Mouse (Mus musculus): ENCODE results near the gene Mtmr10. TPM values are rescaled to one million over a fixed set of nuclear protein-coding genes. Genes with fewer than 3 reads are reported as not detected.

The Mtmr10 gene
- total RNA-seq (2021), result 10 to 100 TPM; 13.1 to 15.0 TPM
- long read RNA-seq, experiment 1, full-length matches to known transcripts, result 7 of 8 reads
- long read RNA-seq, experiment 1, partial matches to known transcripts, result 1 of 8 reads
- long read RNA-seq, experiment 1, other reads (novel, unspliced or antisense), result 0 of 8 reads
- long read RNA-seq, experiment 2, full-length matches to known transcripts, result 10 of 13 reads
- long read RNA-seq, experiment 2, partial matches to known transcripts, result 2 of 13 reads
- long read RNA-seq, experiment 2, other reads (novel, unspliced or antisense), result 1 of 13 reads

DNA sequence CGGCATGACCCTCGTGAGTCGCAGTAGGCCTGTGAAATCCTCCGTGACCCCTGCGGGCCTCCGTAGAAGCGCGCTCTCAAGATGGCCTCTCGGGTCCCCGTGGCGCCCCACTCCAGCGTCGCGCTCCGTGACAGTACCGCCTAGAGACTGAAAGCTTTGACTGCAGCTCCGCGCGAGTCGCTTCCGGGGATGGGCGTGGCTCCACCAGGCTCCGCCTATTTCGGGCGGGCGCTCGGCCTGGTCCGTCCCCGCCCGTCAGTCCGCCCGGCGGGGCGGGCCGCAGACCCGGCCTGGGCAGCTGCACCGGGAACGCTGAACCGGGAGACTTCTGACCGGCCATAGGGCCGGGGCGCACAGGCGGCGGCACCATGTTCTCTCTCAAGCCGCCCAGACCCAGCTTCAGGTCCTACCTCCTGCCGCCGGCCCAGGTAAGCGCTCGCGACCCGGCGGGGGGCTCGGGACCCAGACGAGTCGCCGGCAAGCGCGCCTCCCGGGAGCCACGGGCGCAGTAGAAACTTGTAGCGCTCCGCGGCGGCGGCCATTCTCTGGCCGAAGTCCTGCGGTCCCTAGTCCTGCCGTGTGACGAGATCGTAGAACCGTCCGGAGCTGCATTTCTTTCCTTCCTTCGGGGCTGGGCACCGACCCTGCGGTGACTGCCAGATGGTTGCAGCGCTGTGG lies at the start of gene Mtmr10:
Mtmr10 (plus strand) TSS at position 240 of the 678 bp plus-strand sequence.
- intact Hi-C loops (cut with DNase I), result loop anchor here (5.0 to 10.0 kb wide), 3 partner anchors 105 to 433 kb away; partner anchors contain the start of genes Mcee and Mphosph10

GRCm38 (mm10) chr7:64237747-64238146 lies 49.7 kb upstream of the Mtmr10 start:
- no peak for DNase-seq
- intact Hi-C loops (cut with DNase I), result no loop called here

More for the DNA sequence above, at the start of gene Mtmr10:
- peak; percentile 99 to 100 for DNase-seq

DNA sequence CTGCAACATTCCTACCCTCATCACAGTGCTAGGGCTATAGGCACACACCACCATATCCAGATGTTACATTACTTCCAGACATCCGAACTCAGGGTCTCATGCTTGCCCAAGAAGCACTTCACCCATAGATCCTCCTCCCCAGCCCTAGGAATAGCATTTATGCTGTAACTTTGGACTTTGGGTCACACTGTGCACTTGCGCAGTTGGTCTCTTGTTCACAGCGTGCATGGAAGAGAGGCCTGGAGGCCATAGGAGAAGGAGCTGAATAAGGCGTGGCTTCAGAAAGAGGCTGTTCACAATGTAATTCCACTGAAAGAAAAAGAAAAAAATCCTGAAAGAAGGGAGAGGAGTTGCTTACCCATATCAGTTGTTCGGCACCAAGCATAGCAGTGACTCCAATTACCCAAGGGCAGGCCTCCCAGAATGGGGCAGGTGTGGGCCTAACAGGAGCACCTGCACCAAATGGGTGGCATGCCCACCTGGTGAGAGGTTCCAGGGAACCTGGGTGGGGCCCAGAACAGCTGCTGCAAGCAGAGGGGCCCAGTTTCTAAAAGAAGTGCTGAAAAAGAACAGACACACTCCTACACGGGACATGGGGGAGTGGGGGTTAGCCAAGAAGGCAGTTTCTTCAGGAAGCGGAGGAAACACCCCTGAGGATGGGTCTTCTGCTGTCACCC lies 48.9 kb upstream of the Mtmr10 start:
- DNase-seq, result no peak
- intact Hi-C loops (cut with DNase I), result no loop called here

DNA sequence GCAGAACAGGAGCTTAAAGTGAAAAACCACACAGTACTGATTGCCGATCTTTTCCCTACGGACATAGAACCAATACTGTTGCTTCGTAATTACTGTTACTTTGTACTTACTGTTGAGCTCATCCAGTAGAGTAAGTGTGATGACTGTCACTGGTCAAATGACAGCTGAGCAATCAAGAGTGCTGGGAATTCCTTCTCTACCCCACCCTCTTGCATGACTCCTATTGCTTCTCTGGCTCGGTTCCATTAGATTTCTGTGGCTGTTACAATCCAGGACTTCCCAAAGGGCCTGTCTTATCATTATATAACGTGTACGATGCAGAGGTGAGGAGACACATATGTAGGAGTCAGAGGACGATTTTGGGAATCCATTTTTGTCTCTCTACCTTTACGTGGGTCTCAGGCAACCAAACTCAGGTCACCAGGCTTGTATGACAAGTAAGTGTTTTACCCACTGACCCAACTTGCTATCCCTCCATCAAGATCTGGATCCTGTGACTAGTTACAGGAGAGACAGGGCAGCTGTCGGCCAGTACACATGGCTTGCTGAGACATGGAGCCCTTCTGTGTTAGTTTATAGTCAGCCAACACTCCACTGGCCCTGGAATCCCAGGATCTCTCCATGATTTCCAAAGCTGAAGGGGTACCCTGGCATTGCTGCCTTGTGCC lies 48.2 kb upstream of the Mtmr10 start:
- no peak for DNase-seq
- intact Hi-C loops (cut with DNase I), result no loop called here

- intact Hi-C loops (cut with DNase I), result no loop called here
- DNase-seq, result peak in 1 of 2 experiments; percentile 7
Measured at GRCm38 (mm10) chr7:64239806-64240315, 47.6 kb upstream of the Mtmr10 start.

DNA sequence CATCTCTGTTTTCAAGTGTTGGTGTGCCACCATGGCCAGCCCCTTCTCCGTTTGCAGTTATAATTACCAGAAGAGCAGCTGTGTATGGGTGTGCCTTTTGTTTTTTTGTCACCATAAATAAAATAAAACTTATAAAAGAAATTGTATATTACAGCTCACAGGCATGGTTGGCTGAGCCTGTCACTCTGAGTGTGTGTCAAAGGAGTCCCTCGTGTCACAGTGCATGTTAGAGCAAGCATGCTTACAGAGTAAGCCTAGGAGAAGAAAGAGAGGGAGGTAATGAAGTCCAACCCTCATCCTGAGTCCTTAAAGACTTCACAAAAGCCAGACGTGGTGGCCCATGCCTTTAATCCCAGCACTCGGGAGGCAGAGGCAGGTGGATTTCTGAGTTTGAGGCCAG lies 45.0 kb upstream of the Mtmr10 start:
- intact Hi-C loops (cut with DNase I), result no loop called here
- no peak for DNase-seq

GRCm38 (mm10) chr7:64244371-64244770 lies 43.1 kb upstream of the Mtmr10 start:
- intact Hi-C loops (cut with DNase I), result no loop called here

GRCm38 (mm10) chr7:64246713-64247112 lies 40.7 kb upstream of the Mtmr10 start:
- intact Hi-C loops (cut with DNase I), result no loop called here
- DNase-seq, result no peak

More at GRCm38 (mm10) chr7:64244371-64244770, 43.1 kb upstream of the Mtmr10 start:
- no peak for DNase-seq

- intact Hi-C loops (cut with DNase I), result no loop called here
- no peak for DNase-seq
Measured at GRCm38 (mm10) chr7:64248352-64248751, 39.1 kb upstream of the Mtmr10 start.

- intact Hi-C loops (cut with DNase I), result no loop called here
- DNase-seq, result no peak
Measured at GRCm38 (mm10) chr7:64249715-64250114, 37.7 kb upstream of the Mtmr10 start.

- intact Hi-C loops (cut with DNase I), result no loop called here
- no peak for DNase-seq
Measured at GRCm38 (mm10) chr7:64250417-64250816, 37.0 kb upstream of the Mtmr10 start.

DNA sequence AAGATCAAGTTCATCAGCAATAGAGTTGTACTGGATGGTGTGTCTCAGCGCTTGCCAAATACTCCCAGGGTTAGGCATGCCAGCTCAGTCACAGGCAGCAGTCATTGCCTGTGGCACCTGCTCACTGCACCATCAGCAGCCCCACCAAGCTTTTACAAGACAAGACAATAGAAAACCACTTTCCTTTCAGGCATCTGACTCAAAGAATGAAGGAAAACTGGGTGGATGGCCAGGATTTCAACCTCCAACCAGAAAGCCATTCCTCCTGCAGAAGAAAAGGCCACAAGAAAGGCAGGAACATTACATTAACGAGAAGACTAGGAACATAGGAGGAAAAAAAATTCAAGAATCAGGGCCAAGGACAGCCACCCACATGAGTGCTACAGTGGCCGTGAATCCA lies 33.7 kb upstream of the Mtmr10 start:
- no peak for DNase-seq
- intact Hi-C loops (cut with DNase I), result no loop called here

GRCm38 (mm10) chr7:64265502-64266279 lies 21.8 kb upstream of the Mtmr10 start:
- no peak for DNase-seq
- intact Hi-C loops (cut with DNase I), result no loop called here

DNA sequence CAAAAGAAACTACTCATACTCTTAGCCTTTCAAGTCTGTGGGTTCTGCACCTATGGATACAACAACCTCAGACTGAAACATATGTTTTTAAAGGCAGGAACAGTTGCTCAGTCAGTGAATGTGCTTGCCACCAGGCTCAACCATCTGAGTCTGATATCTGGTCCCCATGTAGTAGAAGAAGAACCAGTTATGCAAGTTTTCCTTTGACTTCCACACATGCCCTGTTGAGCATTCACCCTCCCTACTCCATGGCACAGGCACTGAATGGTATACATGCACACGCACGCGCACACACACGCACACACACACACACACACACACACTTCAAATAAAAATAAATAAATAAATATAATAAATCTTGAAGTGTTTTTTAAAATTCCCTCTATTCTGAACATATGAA lies 20.9 kb upstream of the Mtmr10 start:
- DNase-seq, result no peak
- intact Hi-C loops (cut with DNase I), result no loop called here

GRCm38 (mm10) chr7:64271926-64272325 lies 15.5 kb upstream of the Mtmr10 start:
- intact Hi-C loops (cut with DNase I), result no loop called here
- DNase-seq, result no peak

GRCm38 (mm10) chr7:64275518-64275917 lies 11.9 kb upstream of the Mtmr10 start:
- no peak for DNase-seq
- intact Hi-C loops (cut with DNase I), result no loop called here

GRCm38 (mm10) chr7:64276921-64277320 lies 10.5 kb upstream of the Mtmr10 start:
- DNase-seq, result no peak
- intact Hi-C loops (cut with DNase I), result no loop called here

GRCm38 (mm10) chr7:64278526-64278925 lies 8.9 kb upstream of the Mtmr10 start:
- no peak for DNase-seq
- intact Hi-C loops (cut with DNase I), result no loop called here

DNA sequence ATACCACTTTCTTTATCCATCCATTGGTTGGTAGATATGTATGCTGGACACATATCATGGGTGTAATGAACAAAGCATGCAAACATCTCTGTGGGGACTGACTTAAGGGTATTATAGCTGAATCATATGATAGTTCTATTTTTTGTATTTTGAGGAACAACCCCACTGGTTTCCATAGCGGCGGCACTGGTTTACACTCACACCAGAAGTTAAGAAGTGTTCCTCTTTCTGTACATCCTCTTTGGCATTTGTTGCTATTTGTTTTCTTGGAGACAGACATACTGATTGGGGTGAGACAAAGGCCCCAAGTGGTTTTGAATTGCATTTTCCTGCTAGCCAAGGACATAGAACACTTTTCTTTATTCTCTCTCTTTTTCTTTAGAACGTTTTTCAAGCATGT lies 7.9 kb upstream of the Mtmr10 start:
- intact Hi-C loops (cut with DNase I), result no loop called here
- DNase-seq, result no peak

GRCm38 (mm10) chr7:64286566-64286965 lies 887 bp upstream of the Mtmr10 start:
- intact Hi-C loops (cut with DNase I), result loop anchor here (5.0 to 10.0 kb wide), 3 partner anchors 106 to 432 kb away; partner anchors contain the start of genes Mcee and Mphosph10
- no peak for DNase-seq
